Mouse (Mus musculus): Measurements from ENCODE around the gene Kat5. TPM values are rescaled to one million over a fixed set of nuclear protein-coding genes. Genes with fewer than 3 reads are reported as not detected.

Kat5 gene
- polyA plus RNA-seq, 1 experiment from 2014 or later, result 21.7 TPM

DNA sequence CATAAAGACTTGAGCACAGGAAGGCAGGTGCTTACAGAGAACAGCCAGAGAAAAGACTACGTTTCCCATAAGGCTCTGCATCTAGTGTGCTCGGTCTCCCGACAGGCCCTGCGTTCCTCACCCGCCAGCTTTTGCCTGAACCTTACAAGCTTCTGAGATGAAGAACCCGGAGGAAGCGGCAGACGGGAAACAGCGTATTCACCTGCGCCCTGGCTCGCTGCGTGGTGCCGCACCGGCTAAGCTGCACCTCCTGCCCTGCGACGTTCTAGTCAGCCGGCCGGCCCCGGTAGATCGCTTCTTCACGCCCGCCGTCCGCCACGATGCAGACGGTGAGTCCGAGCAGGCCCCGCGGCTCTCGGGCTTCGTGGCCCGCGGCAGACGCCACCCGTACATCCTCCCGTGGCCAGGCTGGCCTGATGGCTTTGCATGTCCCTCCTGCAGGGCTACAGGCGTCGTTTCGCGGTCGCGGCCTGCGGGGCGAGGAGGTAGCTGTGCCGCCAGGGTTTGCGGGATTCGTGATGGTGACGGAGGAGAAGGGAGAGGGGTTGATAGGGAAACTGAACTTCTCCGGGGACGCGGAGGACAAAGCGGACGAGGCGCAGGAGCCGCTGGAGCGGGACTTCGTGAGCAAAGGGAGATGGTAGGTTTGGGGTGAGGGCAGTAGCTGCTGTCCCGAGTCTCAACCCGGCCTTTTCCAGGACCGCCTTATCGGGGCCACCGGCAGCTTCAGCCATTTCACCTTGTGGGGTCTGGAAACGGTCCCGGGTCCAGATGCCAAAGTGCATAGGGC lies 8.1 kb downstream of the Kat5 start, which contains the start of gene Rnaseh2c:
Gene Rnaseh2c, plus strand, starts transcription at position 122 of the 790 bp plus-strand sequence.
- no peaks in the 10 kb centered on the region for H3K9me3 ChIP-seq (replicated peaks)
- H3K4me2 ChIP-seq, result peak within 1 kb of the TSS; percentile 94
- peaks cover 43% of the 10 kb centered on the region for H3K36me3 ChIP-seq
- WGBS (ENCODE audit: insufficient replicate concordance), result under 1% methylated on average over 64 of the region's 64 CpGs
- H3K4me1 ChIP-seq (replicated peaks), result peaks cover 28% of the 10 kb centered on the region
- H3K4me3 ChIP-seq (replicated peaks), result peak within 1 kb of the TSS; percentile 92
- H3K27ac ChIP-seq, result peak within 1 kb of the TSS; percentile 90
- H3K27me3 ChIP-seq, result no peaks in the 10 kb centered on the region
- ATAC-seq (ENCODE audit: low read depth), result peak; percentile 84
- peak within 1 kb of the TSS; percentile 97 for H3K9ac ChIP-seq
- DNase-seq, result peak; percentile 72

DNA sequence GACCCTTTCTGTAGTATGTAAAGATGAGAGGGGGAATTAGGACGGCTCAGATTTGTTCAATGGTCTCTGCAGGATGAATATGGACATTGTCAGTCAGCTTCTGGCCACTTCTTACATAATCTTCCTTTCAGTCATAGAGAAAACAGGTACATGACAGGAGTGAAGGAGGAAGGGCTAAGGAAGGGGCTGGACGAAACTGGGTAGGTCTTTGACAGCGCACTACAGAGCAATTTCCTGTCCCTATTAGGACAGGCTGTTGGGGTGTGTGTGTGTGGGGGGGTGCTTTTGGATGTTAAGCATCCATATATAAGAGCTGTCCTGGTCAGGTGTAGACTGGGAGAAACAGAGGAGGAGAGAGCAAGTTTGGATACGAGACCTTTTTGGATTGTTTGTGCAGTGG lies 10.8 kb downstream of the Kat5 start:
- no peaks in the 10 kb centered on the region for H3K9me3 ChIP-seq (replicated peaks)
- H3K27ac ChIP-seq, result no peak overlapping the region
- H3K4me2 ChIP-seq, result no peak overlapping the region
- peaks cover 16% of the 10 kb centered on the region for H3K36me3 ChIP-seq
- no peak for ATAC-seq (ENCODE audit: low read depth)
- 57% methylated on average over 4 of the region's 4 CpGs for WGBS (ENCODE audit: insufficient replicate concordance)
- peaks cover 25% of the 10 kb centered on the region for H3K4me1 ChIP-seq (replicated peaks)
- no peaks in the 10 kb centered on the region for H3K27me3 ChIP-seq
- no peak overlapping the region for H3K9ac ChIP-seq
- no peak for DNase-seq
- H3K4me3 ChIP-seq (replicated peaks), result no peak overlapping the region

DNA sequence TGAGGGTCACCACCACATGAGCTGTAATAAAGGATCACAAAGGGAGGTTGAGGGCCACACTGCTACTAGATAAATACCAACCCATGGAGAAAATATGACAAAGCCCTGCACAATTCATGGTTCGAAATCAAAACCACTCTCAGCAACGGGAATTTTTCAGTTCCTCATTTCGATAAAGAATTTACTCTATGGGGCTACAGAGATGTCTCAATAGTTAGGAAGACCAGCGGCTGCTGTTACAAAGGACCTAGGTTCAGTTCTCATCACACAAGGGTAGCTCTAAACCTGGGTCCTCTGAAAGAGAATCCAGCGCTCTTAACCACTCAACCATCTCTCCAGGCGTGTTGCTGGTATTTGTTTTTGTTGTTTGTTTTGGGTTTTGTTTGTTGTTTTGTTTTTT lies 18.1 kb downstream of the Kat5 start:
- 67% methylated on average over 6 of the region's 6 CpGs for WGBS (ENCODE audit: insufficient replicate concordance)
- no peaks in the 10 kb centered on the region for H3K9me3 ChIP-seq (replicated peaks)
- no peak overlapping the region for H3K9ac ChIP-seq
- H3K27ac ChIP-seq, result no peak overlapping the region
- DNase-seq (no peak), ATAC-seq (ENCODE audit: low read depth) (no peak)
- H3K4me2 ChIP-seq, result no peak overlapping the region
- no peaks in the 10 kb centered on the region for H3K36me3 ChIP-seq
- H3K27me3 ChIP-seq, result 0 out of 2 replicates have a peak, but pooled peaks cover 4% of the 10 kb centered on the region
- no peak overlapping the region for H3K4me3 ChIP-seq (replicated peaks)
- no peaks in the 10 kb centered on the region for H3K4me1 ChIP-seq (replicated peaks)

DNA sequence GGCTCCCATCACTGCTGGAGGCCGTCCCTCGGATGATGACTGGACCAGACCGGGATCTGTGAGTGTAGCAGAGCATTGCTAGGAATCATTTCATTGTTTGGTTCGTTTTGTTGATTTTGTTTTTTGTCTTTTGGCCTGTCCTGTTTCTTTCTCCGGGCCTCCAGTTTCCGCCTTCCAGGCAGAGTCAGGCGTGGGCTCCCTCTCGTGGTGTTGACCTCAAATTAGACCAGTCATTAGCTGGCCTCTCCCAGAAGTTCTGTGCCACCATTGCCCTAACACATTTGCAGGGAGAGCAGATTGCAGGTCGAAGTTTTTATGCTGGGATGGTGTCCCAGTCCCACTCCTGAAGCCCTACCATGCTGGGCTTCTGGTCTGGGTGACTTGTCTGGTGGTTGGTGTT lies 20.9 kb downstream of the Kat5 start:
- Histone ChIP-seq H3K4me2 (no peak overlapping the region), H3K27me3 (0 out of 2 replicates have a peak, but pooled peaks cover 4% of the 10 kb centered on the region), H3K4me1 (replicated peaks) (no peaks in the 10 kb centered on the region), H3K9ac (no peak overlapping the region), H3K36me3 (no peaks in the 10 kb centered on the region), H3K4me3 (replicated peaks) (no peak overlapping the region), H3K9me3 (replicated peaks) (no peaks in the 10 kb centered on the region), H3K27ac (no peak overlapping the region)
- no peak for DNase-seq
- no peak for ATAC-seq (ENCODE audit: low read depth)
- WGBS (ENCODE audit: insufficient replicate concordance), result 65% methylated on average over 9 of the region's 9 CpGs

DNA sequence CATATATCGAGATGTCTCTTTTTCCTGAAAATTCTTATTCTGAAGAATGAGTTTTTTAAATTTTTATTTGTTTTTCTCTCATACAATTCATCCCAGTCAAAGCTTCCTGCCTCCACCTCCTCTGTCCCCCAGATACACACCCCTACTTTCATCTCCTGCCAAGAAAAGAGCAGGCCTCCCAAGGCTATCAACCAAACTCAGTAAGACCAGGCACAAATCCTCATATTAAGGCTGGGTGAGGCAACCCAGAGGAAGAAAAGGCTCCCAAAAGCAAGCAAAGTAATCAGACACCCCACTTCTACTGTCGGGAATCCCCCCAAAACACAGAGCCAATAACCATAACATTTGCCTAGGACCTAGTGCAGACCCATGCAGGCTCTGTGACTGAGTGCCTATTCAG lies 28.0 kb downstream of the Kat5 start:
- Histone ChIP-seq H3K9me3 (replicated peaks) (no peaks in the 10 kb centered on the region), H3K27me3 (peaks cover 14% of the 10 kb centered on the region), H3K4me2 (no peak overlapping the region), H3K9ac (no peak overlapping the region), H3K4me1 (replicated peaks) (no peaks in the 10 kb centered on the region), H3K27ac (no peak overlapping the region), H3K4me3 (replicated peaks) (no peak overlapping the region), H3K36me3 (no peaks in the 10 kb centered on the region)
- WGBS (ENCODE audit: insufficient replicate concordance), result 64% methylated on average over 2 of the region's 2 CpGs
- ATAC-seq (ENCODE audit: low read depth) (no peak), DNase-seq (no peak)

DNA sequence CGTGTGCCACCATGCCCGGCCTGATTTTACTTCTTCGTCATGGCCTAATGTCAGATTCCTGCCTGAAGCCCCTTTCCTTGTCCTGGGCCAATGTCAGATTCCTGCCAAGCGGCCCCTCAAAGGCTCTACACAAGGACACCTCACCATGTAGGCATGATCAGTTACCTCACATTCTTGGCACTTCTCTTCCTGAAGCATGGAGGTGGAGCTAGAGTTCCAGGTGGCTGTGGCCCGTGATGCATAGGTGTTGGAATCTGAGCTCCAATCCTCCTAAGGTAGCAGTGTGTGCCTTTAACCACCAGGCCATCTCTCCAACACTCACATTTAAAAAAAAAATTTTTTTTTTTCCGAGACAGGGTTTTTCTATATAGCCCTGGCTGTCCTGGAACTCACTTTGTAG lies 29.3 kb downstream of the Kat5 start:
- WGBS (ENCODE audit: insufficient replicate concordance), result 74% methylated on average over 6 of the region's 6 CpGs
- ATAC-seq (ENCODE audit: low read depth), result no peak
- H3K27ac ChIP-seq, result no peak overlapping the region
- no peaks in the 10 kb centered on the region for H3K4me1 ChIP-seq (replicated peaks)
- no peak overlapping the region for H3K9ac ChIP-seq
- peaks cover 14% of the 10 kb centered on the region for H3K27me3 ChIP-seq
- no peak for DNase-seq
- H3K4me3 ChIP-seq (replicated peaks), result no peak overlapping the region
- no peaks in the 10 kb centered on the region for H3K36me3 ChIP-seq
- no peak overlapping the region for H3K4me2 ChIP-seq
- no peaks in the 10 kb centered on the region for H3K9me3 ChIP-seq (replicated peaks)

DNA sequence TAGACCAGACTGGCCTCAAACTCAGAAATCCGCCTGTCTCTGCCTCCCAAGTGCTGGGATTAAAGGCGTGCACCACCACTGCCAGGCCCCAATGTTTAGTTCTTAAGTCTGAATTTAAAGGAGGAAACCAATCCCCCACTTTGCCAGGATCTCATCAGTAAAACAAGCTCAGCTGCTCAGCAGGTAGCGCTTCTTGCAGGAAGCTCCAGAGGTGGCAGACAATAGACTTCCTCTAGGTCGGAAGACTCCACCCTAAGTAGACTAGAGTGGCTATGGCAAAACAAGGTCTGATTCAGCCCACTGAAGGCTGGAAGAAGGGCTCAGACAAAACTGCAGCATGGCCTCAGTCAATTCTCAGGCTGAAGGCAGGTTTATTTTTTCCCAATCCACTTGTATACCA lies 30.1 kb downstream of the Kat5 start:
- H3K4me2 ChIP-seq, result no peak overlapping the region
- H3K9ac ChIP-seq, result no peak overlapping the region
- no peaks in the 10 kb centered on the region for H3K36me3 ChIP-seq
- no peak for ATAC-seq (ENCODE audit: low read depth)
- DNase-seq, result no peak
- peaks cover 14% of the 10 kb centered on the region for H3K27me3 ChIP-seq
- H3K4me1 ChIP-seq (replicated peaks), result no peaks in the 10 kb centered on the region
- WGBS (ENCODE audit: insufficient replicate concordance), result 66% methylated on average over 4 of the region's 4 CpGs
- no peaks in the 10 kb centered on the region for H3K9me3 ChIP-seq (replicated peaks)
- no peak overlapping the region for H3K27ac ChIP-seq
- no peak overlapping the region for H3K4me3 ChIP-seq (replicated peaks)

DNA sequence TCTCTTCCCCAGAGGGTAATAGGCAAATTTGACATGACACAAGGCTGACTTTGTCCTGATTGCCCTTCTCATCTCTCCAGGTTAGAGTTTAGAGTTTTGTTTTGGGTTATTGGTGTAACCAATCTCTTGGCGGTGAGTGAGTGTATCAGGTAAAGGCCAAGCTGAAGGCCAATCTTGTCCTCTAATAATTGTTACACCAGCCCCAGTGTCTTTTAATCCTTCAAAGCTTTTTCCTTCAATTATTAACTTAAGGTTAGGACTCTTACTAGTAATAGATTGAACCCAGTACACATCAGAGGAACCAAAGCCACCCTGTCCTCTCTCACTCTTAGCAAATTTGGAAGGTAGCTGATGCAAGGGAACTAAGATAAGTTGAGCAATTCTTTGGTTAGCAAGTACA lies 34.7 kb downstream of the Kat5 start:
- Histone ChIP-seq H3K27ac (no peak overlapping the region), H3K4me2 (no peak overlapping the region), H3K27me3 (peaks cover 10% of the 10 kb centered on the region; the same call in 1 of the 2 replicates), H3K36me3 (peaks cover 12% of the 10 kb centered on the region), H3K4me3 (replicated peaks) (no peak overlapping the region), H3K9me3 (replicated peaks) (no peaks in the 10 kb centered on the region), H3K9ac (no peak overlapping the region), H3K4me1 (replicated peaks) (peaks cover 10% of the 10 kb centered on the region)
- WGBS (ENCODE audit: insufficient replicate concordance), result 74% methylated on average over 1 of the region's 1 CpGs
- DNase-seq, result no peak
- ATAC-seq (ENCODE audit: low read depth), result no peak

DNA sequence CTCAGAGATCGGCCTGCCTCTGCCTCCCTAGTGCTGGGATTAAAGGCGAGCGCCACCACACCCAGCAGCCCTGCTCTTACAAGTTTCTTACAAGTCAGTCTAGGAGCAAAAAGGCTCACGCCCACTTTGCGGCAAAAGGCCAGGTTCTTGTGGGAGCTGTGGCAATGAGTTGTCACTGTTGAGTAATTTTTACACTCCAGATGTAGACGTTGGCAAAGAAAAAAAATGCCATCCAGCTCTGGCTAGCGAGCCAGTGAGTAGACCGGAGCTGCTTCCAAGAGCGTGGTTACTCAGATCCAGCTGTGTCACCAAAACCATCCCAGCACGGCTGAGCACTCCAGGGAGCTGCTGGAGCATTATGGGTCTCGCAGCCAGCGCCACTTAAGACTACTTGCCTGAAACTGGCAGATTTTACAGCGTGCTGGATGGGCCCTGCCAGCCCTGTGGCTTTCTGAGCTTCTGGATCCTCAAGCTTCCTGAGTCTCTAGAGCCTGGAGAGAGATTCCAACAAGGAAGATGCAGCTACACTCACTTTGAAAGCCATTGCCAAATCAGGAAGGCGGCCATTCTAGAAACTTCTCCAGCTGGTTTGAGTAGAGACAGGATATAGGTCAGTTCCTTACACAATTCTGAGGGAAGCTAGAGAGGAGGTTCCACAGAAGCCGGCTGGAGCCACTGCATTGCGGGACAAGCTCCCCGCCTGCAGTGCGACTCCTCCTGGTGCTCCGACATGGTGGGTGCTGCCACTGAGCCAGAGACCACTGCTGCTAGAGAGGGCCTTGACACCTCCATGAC lies 37.5 kb downstream of the Kat5 start:
- no peak for ATAC-seq (ENCODE audit: low read depth)
- H3K9me3 ChIP-seq (replicated peaks), result no peaks in the 10 kb centered on the region
- no peaks in the 10 kb centered on the region for H3K27me3 ChIP-seq
- DNase-seq, result no peak
- 0 out of 2 replicates have a peak overlapping the region, but pooled peaks have one; percentile 50 for H3K27ac ChIP-seq
- H3K4me1 ChIP-seq (replicated peaks), result peaks cover 27% of the 10 kb centered on the region
- H3K9ac ChIP-seq, result no peak overlapping the region
- H3K36me3 ChIP-seq, result peaks cover 25% of the 10 kb centered on the region
- H3K4me2 ChIP-seq, result no peak overlapping the region
- WGBS (ENCODE audit: insufficient replicate concordance), result 69% methylated on average over 19 of the region's 19 CpGs
- no peak overlapping the region for H3K4me3 ChIP-seq (replicated peaks)

DNA sequence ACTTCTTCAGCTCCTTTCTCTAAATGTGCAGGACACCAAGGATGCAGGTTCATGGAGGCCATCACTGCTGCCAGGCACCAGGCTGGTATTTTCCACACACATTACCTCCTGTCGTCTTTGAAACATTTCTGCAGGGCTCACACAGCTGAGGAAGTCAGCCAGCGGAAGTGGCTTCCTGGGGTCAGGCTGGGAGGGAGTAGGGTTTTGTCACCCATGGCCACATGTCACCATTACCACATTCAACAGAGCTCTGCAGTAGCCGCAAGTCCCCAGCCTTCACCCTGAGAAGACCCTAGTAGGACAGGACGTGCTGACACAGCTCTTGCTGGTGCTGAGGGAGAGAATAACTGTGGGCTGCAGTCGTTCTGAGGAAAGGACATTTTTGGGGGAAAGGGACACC lies 38.2 kb downstream of the Kat5 start:
- 0 out of 2 replicates have a peak overlapping the region, but pooled peaks have one; percentile 50 for H3K27ac ChIP-seq
- H3K4me1 ChIP-seq (replicated peaks), result peaks cover 34% of the 10 kb centered on the region
- 36% methylated on average over 5 of the region's 5 CpGs for WGBS (ENCODE audit: insufficient replicate concordance)
- no peak overlapping the region for H3K4me2 ChIP-seq
- H3K9ac ChIP-seq, result no peak overlapping the region
- no peak overlapping the region for H3K4me3 ChIP-seq (replicated peaks)
- peaks cover 4% of the 10 kb centered on the region; the same call in 1 of the 2 replicates for H3K27me3 ChIP-seq
- DNase-seq (no peak), ATAC-seq (ENCODE audit: low read depth) (no peak)
- H3K36me3 ChIP-seq, result peaks cover 25% of the 10 kb centered on the region
- H3K9me3 ChIP-seq (replicated peaks), result no peaks in the 10 kb centered on the region

DNA sequence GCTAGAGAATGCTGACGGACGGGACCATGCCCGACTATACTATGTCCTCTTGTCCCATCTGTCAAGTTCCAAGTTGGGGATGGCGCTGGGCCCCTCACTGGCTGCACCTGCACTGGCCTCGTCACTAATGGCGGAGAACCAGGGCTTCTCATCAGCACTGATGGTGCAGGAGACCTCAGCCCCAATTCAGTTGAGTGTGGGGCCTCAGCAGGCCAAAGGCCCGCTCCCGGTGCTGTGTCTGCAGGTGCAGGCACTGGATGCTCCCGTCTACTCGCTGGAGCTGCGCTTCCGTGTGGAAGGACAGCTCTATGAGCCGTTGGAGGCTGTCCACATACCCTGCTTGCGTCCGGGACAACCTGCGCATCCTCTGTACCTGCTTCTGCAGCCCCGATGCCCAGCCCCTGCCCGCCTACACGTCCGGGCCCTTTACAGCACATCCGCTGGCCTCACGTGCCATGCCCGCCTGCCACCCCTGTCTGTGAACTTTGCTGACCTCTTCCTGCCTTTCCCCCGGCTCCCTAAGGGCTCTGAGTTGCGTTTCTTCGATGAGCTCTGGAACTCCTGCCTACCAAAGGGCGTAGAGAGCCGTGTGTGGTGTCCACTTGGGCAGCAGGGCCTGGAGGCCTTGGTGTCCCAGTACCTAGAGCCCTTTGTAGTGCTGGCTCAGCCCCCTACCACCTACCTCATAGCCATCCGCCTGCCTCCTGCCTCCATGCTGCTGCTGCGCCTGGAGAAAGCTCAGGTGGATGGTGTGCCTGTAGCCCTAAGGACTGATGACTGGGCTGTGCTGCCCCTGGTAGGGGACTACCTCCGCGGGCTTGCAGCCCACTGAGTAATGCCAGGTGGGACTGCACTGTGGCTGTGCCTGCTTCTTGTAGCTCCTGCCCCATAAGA lies 39.4 kb downstream of the Kat5 start:
- Histone ChIP-seq H3K4me1 (replicated peaks) (peaks cover 41% of the 10 kb centered on the region), H3K9ac (no peak overlapping the region), H3K4me3 (replicated peaks) (no peak overlapping the region), H3K36me3 (peaks cover 25% of the 10 kb centered on the region), H3K4me2 (no peak overlapping the region), H3K27ac (peak overlapping the region; percentile 31; the same call in 1 of the 2 replicates), H3K9me3 (replicated peaks) (no peaks in the 10 kb centered on the region), H3K27me3 (peaks cover 16% of the 10 kb centered on the region)
- 85% methylated on average over 32 of the region's 32 CpGs for WGBS (ENCODE audit: insufficient replicate concordance)
- no peak for ATAC-seq (ENCODE audit: low read depth)
- DNase-seq, result no peak
